ENCODE assay signal across 12 mouse cellular contexts in genomic region chr9:6339394-6339793, GRCm38 (mm10).
DNase-seq lines count a peak whose midpoint lies in the region.
"Had no signal": no experiment of that assay in that cellular context is flagged by ENCODE, and none has a peak within 500 bp of the region (broad histone marks: within the 10 kb centered on the region; RNA-seq: fewer than 3 reads in every experiment).

No protein-coding gene starts in this region.

- peak; percentile 29 for DNase-seq in gastrocnemius, postnatal 14 days
- DNase-seq in gastrocnemius, postnatal 10 days: no peak
- peak; percentile 42 for DNase-seq in heart, postnatal 10 days
- no peak for DNase-seq in heart, adult 11 months
- DNase-seq in fat pad, adult 2 months (ENCODE audit: extremely low read depth, low read depth, low spot score): peak; percentile 51
- peak; percentile 4 for DNase-seq in heart, postnatal 25 days (ENCODE audit: low spot score)
- DNase-seq in frontal cortex, postnatal 14 days (ENCODE audit: low spot score in 2 of 2): no peak
- DNase-seq: cerebellum, adult 11-12 months; cerebellum, adult 9-10 months; cerebellum, postnatal 25 days; kidney, adult 11 months; kidney, adult 9 months had no signal

- intact Hi-C loops in gastrocnemius, postnatal 14 days (cut with DNase I; ENCODE audit: low total_unique reads): no loop called here
- intact Hi-C loops in heart, postnatal 10 days (cut with DNase I): no loop called here
- intact Hi-C loops in heart, postnatal 25 days (cut with DNase I): no loop called here

Comparison
In these comparisons a context has a peak if more than half of its experiments do, and no peak if none do; other contexts are left out.
1. DNase-seq: peak in gastrocnemius, postnatal 14 days (single experiment), heart, postnatal 10 days (2 of 2), fat pad, adult 2 months (single experiment) and heart, postnatal 25 days (single experiment); none in gastrocnemius, postnatal 10 days (single experiment), heart, adult 11 months (single experiment) and frontal cortex, postnatal 14 days (0 of 2).